Mouse (Mus musculus) spleen, adult 2 months (tissue): ENCODE results near the gene Idh1. TPM values are rescaled to one million over a fixed set of nuclear protein-coding genes. Genes with fewer than 3 reads are reported as not detected.
A peak's percentile ranks its signal among the peaks of the same experiment; 100 is the strongest.

Experiments
- DNase-seq, 2 experiments: peaks; one replicate each; pipeline versions ENCODE4 v3.0.0 to v3.0.0-alpha.2; 2012 to 2021; ENCODE audit warnings: low spot score in 2 of 2, low read depth in 1 of 2
- H3K27ac ChIP-seq: fragments of 200-500 bp; 2 replicates; pipeline ENCODE4 v1.5.1; 2012; ENCODE audit warnings: low read length, inconsistent platforms; ENCODE audit not compliant: insufficient read depth
- H3K27me3 ChIP-seq: fragments of 200-500 bp; 2 replicates; pipeline ENCODE4 v1.6.1; 2012; ENCODE audit warnings: mild to moderate bottlenecking, moderate library complexity, low read length, inconsistent platforms; ENCODE audit not compliant: control insufficient read depth, insufficient read depth
- H3K36me3 ChIP-seq: fragments of 200-500 bp; 2 replicates; pipeline ENCODE4 v1.6.1; 2012; ENCODE audit warnings: mild to moderate bottlenecking, low read length, inconsistent platforms; ENCODE audit not compliant: control insufficient read depth, insufficient read depth
- H3K4me1 ChIP-seq: fragments of 200-500 bp; 2 replicates; pipeline ENCODE4 v1.6.1; 2011; ENCODE audit warnings: inconsistent platforms; ENCODE audit not compliant: control insufficient read depth, insufficient read depth, insufficient read length
- H3K4me3 ChIP-seq: fragments of 200-500 bp; 2 replicates; pipeline ENCODE4 v1.5.1; 2011; ENCODE audit warnings: mild to moderate bottlenecking, inconsistent platforms; ENCODE audit not compliant: insufficient read depth, insufficient read length; ENCODE audit errors: extremely low read depth
- CTCF ChIP-seq: fragments of 200-500 bp; IDR thresholded peaks from 2 replicates; pipeline ENCODE4 v1.5.1; 2011; ENCODE audit warnings: mild to moderate bottlenecking, inconsistent platforms; ENCODE audit not compliant: insufficient read depth, insufficient read length, insufficient replicate concordance; ENCODE audit errors: extremely low read depth
- POLR2A ChIP-seq: fragments of 200-500 bp; IDR thresholded peaks from 2 replicates; pipeline ENCODE4 v1.6.1; 2011; ENCODE audit warnings: low read depth, low read length, inconsistent platforms
- WGBS: fragments of 180-500 bp; shearing (Covaris S2); methylation state at CpG from one replicate; pipeline ENCODE4 v1.1.7; 2018; 5-methylcytosine and 5-hydroxymethylcytosine counted together
- polyA plus RNA-seq: library from polyadenylated mRNA; depleted of rRNA; stranded (reverse); fragments of >200 nt; gene quantifications from 2 replicates; pipeline ENCODE4 v1.2.3, GENCODE M21; 2012

The Idh1 gene
- polyA plus RNA-seq, 1 experiment, result 8.6 TPM

DNA sequence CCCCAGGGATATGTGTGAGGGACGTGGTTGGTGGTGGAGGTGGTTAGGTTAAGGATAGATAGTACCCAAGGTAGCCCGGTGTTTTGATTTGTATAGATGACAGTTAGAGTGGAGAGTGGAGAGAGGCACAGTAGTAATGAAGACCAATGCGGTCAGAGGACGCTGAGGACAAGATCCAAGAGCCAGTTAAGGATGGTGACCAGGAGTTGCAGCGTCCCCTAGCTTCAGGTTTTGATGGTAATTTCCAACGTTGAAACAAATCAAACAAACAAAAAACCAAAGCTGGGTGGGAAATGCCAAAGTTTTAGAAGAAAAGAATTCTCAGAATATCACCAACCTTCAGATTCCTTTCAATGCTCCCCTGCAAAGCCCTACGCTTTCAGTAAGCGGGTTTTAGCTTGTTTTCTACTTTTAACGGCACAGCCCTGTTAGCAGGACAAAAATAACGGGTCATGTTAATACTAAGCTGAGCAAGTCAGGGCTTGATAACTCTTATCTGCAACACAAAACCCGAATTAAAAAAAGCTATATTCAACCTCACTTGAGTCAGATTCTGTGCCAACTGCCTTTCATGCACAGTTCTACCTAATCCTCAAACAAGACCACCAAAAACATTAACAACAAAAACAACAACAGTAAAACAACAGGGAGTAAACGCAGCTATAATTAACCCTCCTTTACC, 635 bp downstream of the Idh1 start:
- Histone ChIP-seq H3K36me3 (no peaks in the 10 kb centered on the region; the same call in 1 of the 2 replicates), H3K27ac (no peak overlapping the region), H3K27me3 (0 out of 2 replicates have a peak, but pooled peaks cover 2% of the 10 kb centered on the region), H3K4me1 (peaks cover 2% of the 10 kb centered on the region; the same call in 1 of the 2 replicates), H3K4me3 (peak overlapping the region; percentile 58)
- 28% methylated on average over 12 of the region's 12 CpGs for WGBS
- DNase-seq, result no peak
- TF ChIP-seq CTCF (no peak), POLR2A (no peak)

DNA sequence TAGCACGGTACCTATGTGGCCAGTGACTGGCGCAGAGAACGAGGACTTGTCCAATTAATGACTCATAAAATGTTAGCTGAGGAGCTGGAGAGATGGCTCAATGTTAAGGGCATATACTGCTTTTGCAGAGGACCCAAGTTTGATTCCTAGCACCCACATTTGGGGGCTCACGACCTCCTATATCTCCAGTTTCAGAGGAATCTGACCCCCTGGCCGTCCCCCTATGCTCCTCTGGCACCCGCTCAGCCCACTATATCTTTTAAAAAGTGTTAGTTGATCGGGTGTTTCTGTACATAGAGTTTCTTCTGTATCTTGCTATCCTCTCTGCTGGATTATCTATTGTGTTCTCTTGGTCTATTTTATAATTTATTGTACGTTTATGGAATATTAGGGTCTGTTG, 1.3 kb downstream of the Idh1 start:
- H3K27me3 ChIP-seq, result 0 out of 2 replicates have a peak, but pooled peaks cover 2% of the 10 kb centered on the region
- no peak for DNase-seq
- peaks cover 2% of the 10 kb centered on the region; the same call in 1 of the 2 replicates for H3K4me1 ChIP-seq
- no peak overlapping the region for H3K4me3 ChIP-seq
- no peaks in the 10 kb centered on the region for H3K36me3 ChIP-seq
- no peak overlapping the region for H3K27ac ChIP-seq
- TF ChIP-seq CTCF (no peak), POLR2A (no peak)
- 90% methylated on average over 8 of the region's 8 CpGs for WGBS

DNA sequence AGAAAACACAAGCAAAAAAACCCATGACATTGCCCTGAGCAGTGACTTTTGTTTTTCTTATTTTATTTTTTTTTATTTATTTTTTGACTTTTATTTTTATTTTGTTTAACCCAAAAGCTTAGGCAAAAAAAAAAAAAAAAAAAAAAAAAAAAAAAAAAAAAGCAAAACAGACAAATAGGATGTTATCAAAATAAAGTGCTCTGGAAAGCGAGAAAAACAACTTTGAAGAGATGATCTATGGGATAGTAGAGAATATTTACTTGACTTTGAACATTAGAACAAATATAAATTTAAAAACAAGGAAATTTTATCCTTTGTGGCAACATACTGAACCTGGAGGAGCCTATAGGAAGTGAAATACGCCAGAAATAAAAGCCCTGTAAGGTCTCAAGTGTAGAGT, 2.3 kb downstream of the Idh1 start:
- peaks cover 2% of the 10 kb centered on the region; the same call in 1 of the 2 replicates for H3K4me1 ChIP-seq
- 87% methylated on average over 2 of the region's 2 CpGs for WGBS
- 0 out of 2 replicates have a peak, but pooled peaks cover 2% of the 10 kb centered on the region for H3K27me3 ChIP-seq
- DNase-seq, result no peak
- H3K4me3 ChIP-seq, result no peak overlapping the region
- H3K36me3 ChIP-seq, result no peaks in the 10 kb centered on the region
- no peak overlapping the region for H3K27ac ChIP-seq
- TF ChIP-seq CTCF (no peak), POLR2A (no peak)

DNA sequence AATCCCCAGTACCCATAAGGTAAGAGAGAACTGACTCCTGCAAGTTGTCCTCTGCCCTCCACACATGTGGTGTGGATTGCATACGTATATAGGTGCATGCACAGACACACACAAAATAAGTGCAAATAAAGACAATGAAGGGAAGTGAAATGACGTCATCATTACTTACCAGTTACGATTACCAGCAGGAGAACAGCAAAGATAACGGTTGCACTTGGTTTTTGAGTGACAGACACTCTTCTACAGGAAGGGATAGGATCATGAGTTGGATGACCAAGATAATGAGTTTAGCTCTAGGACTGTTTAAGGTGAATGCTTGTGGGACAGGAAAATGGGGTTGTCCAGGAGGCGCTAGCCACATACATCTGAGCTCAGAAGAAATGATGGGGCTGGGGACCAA, 4.8 kb downstream of the Idh1 start:
- H3K4me3 ChIP-seq, result no peak overlapping the region

DNA sequence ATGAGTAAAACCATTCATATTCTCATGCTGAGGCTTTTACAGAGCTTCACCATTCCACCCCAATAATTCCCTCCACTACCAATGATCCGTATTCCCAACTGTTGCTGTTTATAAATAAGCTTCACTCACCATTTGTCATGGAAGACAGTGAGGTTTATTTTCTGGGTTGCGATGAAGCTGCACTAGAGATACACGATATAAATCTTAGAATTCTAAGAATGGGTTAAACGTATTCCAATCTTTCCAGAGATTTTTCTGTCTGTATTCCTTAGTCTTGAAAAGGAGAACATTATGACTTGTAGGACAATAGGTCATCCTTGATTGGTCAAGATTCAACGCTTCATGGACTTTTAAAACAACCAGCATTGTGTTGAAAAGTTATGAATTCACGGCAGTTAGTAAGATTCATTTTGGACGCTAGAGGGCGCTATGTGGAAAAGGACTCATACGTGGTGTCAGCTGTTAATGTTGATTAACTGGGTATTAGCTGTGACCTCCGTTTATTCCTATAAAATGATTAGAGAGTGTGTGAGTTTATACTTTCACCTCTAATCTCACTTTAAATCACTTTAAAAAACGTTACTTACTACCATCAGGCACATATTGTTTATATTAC, 6.6 kb downstream of the Idh1 start:
- TF ChIP-seq POLR2A (no peak), CTCF (no peak)
- H3K27ac ChIP-seq, result no peak overlapping the region
- WGBS, result 2% methylated on average over 11 of the region's 11 CpGs
- H3K4me1 ChIP-seq, result no peaks in the 10 kb centered on the region
- H3K36me3 ChIP-seq, result no peaks in the 10 kb centered on the region
- DNase-seq, result peak; percentile 54 to 66
- no peak overlapping the region for H3K4me3 ChIP-seq
- H3K27me3 ChIP-seq, result no peaks in the 10 kb centered on the region

More for the DNA sequence above, 4.8 kb downstream of the Idh1 start:
- H3K4me1 ChIP-seq, result peaks cover 2% of the 10 kb centered on the region; the same call in 1 of the 2 replicates
- H3K36me3 ChIP-seq, result no peaks in the 10 kb centered on the region
- DNase-seq, result no peak
- TF ChIP-seq POLR2A, result no peak
- no peak for TF ChIP-seq CTCF
- WGBS, result 85% methylated on average over 5 of the region's 5 CpGs
- H3K27ac ChIP-seq, result no peak overlapping the region
- 0 out of 2 replicates have a peak, but pooled peaks cover 2% of the 10 kb centered on the region for H3K27me3 ChIP-seq

DNA sequence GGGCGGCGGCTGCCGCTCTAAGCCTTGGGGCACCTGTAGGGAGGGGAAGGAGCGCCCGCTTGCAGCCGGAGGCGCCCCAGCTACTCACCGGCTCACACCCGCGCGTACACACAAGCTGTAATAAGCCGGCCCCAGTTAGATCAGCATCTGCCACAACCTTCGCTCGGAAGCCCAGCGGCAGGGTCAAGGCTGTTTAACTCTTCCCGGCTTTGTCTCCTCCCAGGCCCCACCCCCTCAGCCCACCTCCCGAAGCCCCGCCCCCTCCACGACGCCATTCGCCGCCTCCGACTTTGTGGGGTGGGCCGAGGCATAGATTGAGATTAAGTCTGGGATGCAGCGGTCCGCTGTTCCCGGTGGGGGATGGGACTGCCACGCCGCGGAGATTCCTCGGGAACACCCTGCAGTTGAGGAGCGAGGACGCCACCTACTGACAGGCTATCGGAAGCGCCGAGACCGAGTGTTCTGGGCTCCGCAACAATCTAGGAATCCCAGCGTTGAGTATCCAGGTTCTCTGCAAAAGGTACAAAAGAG, 7.3 kb downstream of the Idh1 start:
- whole genome bisulfite sequencing, result under 1% methylated on average over 39 of the region's 39 CpGs
- Histone ChIP-seq H3K27ac (peak overlapping the region; percentile 82), H3K4me1 (no peaks in the 10 kb centered on the region), H3K27me3 (no peaks in the 10 kb centered on the region), H3K4me3 (peak overlapping the region; percentile 89), H3K36me3 (no peaks in the 10 kb centered on the region; the same call in 1 of the 2 replicates)
- DNase-seq, result peak; percentile 56 to 86
- TF ChIP-seq POLR2A, result peak; percentile 52; the same call in 1 of the 2 replicates
- peak; percentile 39; the same call in 1 of the 2 replicates for TF ChIP-seq CTCF
